Mouse (Mus musculus) stomach, postnatal 0 days (tissue): ENCODE data around the gene Grap2.

Experiments used
- CTCF ChIP-seq: IDR thresholded peaks from 2 replicates; pipeline ENCODE4 v1.5.1; 2016; ENCODE audit warnings: antibody characterized with exemption, low read depth, mild to moderate bottlenecking, moderate library complexity
- EP300 ChIP-seq: optimal IDR thresholded peaks from 2 replicates; pipeline ENCODE3; 2016; ENCODE audit warnings: antibody characterized with exemption

DNA sequence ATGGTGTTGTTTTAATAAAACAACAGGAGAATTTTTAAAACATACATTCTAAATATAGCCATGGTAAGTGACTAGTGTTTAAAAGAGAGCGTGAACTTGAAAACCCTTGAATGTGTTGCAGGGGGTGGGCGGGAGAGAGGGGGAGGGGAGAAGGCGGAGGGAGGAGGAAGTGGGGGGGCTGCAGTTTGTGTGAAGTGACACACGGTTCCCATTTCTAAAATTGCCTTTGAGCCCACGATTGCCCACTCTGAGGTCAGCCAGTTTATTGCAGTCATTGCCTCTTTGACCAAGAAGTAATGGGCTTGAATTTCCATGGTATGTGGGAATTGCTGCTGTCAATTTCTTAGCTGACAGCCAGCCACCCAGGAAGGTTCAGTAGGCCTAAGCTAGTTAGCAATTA is 41.5 kb downstream of the Grap2 start:
- TF ChIP-seq EP300: no peak
- TF ChIP-seq CTCF: no peak
